Mouse (Mus musculus): Measurements from ENCODE around the gene Sim2. TPM values are rescaled to one million over a fixed set of nuclear protein-coding genes. Genes with fewer than 3 reads are reported as not detected.

The Sim2 gene
- total and polyA plus RNA-seq, 2 experiments from 2014 or later, result not detected

- no peaks in the 10 kb centered on the region for H3K36me3 ChIP-seq (replicated peaks; ENCODE audit: control insufficient read depth, insufficient read depth, low read length)
- TF ChIP-seq CTCF (IDR thresholded peaks at IDR 0.05; ENCODE audit: low read depth), result no peak
- no peak for TF ChIP-seq EP300 (IDR thresholded peaks at IDR 0.05; ENCODE audit: low read depth)
- WGBS, result 21% methylated on average over 10 of the region's 10 CpGs
- no peak overlapping the region for H3K27ac ChIP-seq (ENCODE audit: low read depth)
- no peak overlapping the region for H3K4me3 ChIP-seq (ENCODE audit: low read depth, low read length)
- H3K4me1 ChIP-seq (ENCODE audit: control insufficient read depth, insufficient read depth), result no peaks in the 10 kb centered on the region
- DNase-seq (ENCODE audit: low spot score) (no peak), ATAC-seq (ENCODE audit: insufficient read depth, low read depth) (0 out of 2 replicates have a peak, but pooled peaks have one; percentile 30)
- no peak overlapping the region for H3K9ac ChIP-seq (replicated peaks; ENCODE audit: low read depth, low read length)
- H3K9me3 ChIP-seq (replicated peaks; ENCODE audit: control insufficient read depth, low read length), result no peaks in the 10 kb centered on the region
- H3K27me3 ChIP-seq (ENCODE audit: control insufficient read depth, insufficient read depth, low read length), result no peaks in the 10 kb centered on the region
- peak overlapping the region; percentile 18; the same call in 1 of the 2 replicates for H3K4me2 ChIP-seq (ENCODE audit: low read depth, low read length)
Observed at GRCm38 (mm10) chr16:94143325-94143724, 58.6 kb downstream of the Sim2 start.

- WGBS, result 50% methylated on average over 11 of the region's 11 CpGs
- no peak overlapping the region for H3K4me2 ChIP-seq (ENCODE audit: low read depth, low read length)
Observed at GRCm38 (mm10) chr16:94148139-94148538, 63.4 kb downstream of the Sim2 start.

DNA sequence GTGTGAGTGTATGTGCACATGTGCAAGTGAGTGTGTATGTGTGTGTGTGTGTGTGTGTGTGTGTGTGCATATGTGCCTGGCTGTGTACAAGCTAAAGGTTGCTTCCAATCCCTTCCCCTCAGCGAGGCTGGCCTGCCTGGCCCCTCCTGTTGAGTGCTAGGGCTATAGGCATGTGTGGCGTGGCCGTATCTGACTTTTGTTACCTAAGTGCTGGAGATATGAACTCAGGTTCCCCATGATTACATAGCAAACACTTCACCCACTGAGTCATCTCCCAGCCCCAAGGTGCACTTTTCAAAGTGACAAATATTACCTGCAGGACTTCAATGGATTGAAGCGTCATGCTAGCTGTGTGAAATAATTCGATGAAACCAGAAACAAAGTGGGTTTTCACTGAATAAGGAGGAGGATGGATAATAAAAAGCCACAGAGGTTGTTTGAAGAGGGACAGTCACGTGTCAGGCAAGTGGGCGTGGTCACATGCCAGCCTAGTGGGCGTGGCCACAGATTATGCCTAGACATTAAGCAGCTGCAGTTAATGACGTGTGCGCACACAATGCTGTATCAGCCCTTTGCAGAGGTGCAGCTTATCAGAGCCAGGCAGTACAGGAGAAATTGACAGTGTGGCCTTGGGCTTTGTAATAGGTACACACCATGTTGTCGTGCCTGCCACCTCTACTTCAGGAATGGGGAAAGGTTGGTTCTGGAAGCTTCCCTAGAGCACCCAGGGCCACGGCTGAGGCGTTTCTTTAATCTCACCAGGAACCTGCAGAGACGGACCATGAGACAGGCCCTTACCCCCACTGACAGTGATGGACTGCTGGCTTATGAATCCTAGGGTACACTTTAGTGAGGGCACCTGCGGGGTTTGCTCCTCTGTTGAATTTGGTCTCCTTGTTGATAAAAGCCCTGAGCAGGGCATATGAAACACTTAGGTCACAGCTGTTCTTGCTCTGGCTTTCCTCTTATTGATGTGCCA, 65.7 kb downstream of the Sim2 start:
- Histone ChIP-seq H3K36me3 (replicated peaks; ENCODE audit: control insufficient read depth, insufficient read depth, low read length) (no peaks in the 10 kb centered on the region), H3K4me2 (ENCODE audit: low read depth, low read length) (no peak overlapping the region), H3K27me3 (ENCODE audit: control insufficient read depth, insufficient read depth, low read length) (no peaks in the 10 kb centered on the region), H3K9me3 (replicated peaks; ENCODE audit: control insufficient read depth, low read length) (no peaks in the 10 kb centered on the region), H3K4me1 (ENCODE audit: control insufficient read depth, insufficient read depth) (no peaks in the 10 kb centered on the region), H3K27ac (ENCODE audit: low read depth) (no peak overlapping the region), H3K9ac (replicated peaks; ENCODE audit: low read depth, low read length) (no peak overlapping the region), H3K4me3 (ENCODE audit: low read depth, low read length) (no peak overlapping the region)
- no peak for TF ChIP-seq EP300 (IDR thresholded peaks at IDR 0.05; ENCODE audit: low read depth)
- TF ChIP-seq CTCF (IDR thresholded peaks at IDR 0.05; ENCODE audit: low read depth), result no peak
- ATAC-seq (ENCODE audit: insufficient read depth, low read depth), result no peak
- 65% methylated on average over 15 of the region's 15 CpGs for WGBS
- DNase-seq (ENCODE audit: low spot score), result no peak

More at GRCm38 (mm10) chr16:94148139-94148538, 63.4 kb downstream of the Sim2 start:
- 0 out of 2 replicates have a peak, but pooled peaks have one; percentile 11 for ATAC-seq (ENCODE audit: insufficient read depth, low read depth)
- no peak for DNase-seq (ENCODE audit: low spot score)
- Histone ChIP-seq H3K4me3 (ENCODE audit: low read depth, low read length) (no peak overlapping the region), H3K27ac (ENCODE audit: low read depth) (no peak overlapping the region), H3K36me3 (replicated peaks; ENCODE audit: control insufficient read depth, insufficient read depth, low read length) (no peaks in the 10 kb centered on the region), H3K27me3 (ENCODE audit: control insufficient read depth, insufficient read depth, low read length) (no peaks in the 10 kb centered on the region), H3K4me1 (ENCODE audit: control insufficient read depth, insufficient read depth) (no peaks in the 10 kb centered on the region), H3K9me3 (replicated peaks; ENCODE audit: control insufficient read depth, low read length) (no peaks in the 10 kb centered on the region), H3K9ac (replicated peaks; ENCODE audit: low read depth, low read length) (no peak overlapping the region)
- TF ChIP-seq CTCF (IDR thresholded peaks at IDR 0.05; ENCODE audit: low read depth) (no peak), EP300 (IDR thresholded peaks at IDR 0.05; ENCODE audit: low read depth) (no peak)

DNA sequence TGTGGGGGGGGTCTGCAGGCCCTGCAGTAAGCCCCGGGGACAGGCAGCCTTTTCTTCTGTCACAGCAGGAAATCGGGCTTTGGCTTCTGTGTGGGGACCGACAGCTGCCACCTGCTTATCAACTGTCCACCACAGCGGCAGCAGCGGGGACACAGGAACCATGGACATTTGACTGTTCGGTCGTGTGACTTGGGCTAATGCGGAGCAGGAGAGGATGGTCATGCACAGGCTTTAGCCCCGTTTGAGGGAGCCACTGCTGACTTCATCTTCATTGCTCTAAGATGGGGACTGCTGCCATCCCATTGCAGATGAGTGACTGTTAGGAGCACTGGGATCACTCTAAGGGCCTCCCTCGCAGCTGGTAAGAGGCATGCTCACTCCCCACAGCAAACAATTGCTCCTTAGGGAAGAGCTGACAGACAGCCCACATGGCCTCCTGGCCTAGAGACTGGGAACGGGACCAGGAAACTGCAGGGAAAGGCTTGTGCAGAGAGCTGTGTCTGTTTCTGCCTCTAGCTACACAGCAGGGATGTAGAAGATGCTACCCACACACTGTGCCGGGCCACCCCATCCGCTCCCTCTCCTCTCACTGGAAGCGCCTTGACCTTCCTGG, 70.4 kb downstream of the Sim2 start:
- TF ChIP-seq EP300 (IDR thresholded peaks at IDR 0.05; ENCODE audit: low read depth) (no peak), CTCF (IDR thresholded peaks at IDR 0.05; ENCODE audit: low read depth) (no peak)
- no peaks in the 10 kb centered on the region for H3K27me3 ChIP-seq (ENCODE audit: control insufficient read depth, insufficient read depth, low read length)
- WGBS, result 46% methylated on average over 14 of the region's 14 CpGs
- H3K4me2 ChIP-seq (ENCODE audit: low read depth, low read length), result no peak overlapping the region
- no peak overlapping the region for H3K4me3 ChIP-seq (ENCODE audit: low read depth, low read length)
- no peak overlapping the region for H3K9ac ChIP-seq (replicated peaks; ENCODE audit: low read depth, low read length)
- H3K4me1 ChIP-seq (ENCODE audit: control insufficient read depth, insufficient read depth), result no peaks in the 10 kb centered on the region
- no peaks in the 10 kb centered on the region for H3K36me3 ChIP-seq (replicated peaks; ENCODE audit: control insufficient read depth, insufficient read depth, low read length)
- DNase-seq (ENCODE audit: low spot score) (no peak), ATAC-seq (ENCODE audit: insufficient read depth, low read depth) (no peak)
- no peak overlapping the region for H3K27ac ChIP-seq (ENCODE audit: low read depth)
- H3K9me3 ChIP-seq (replicated peaks; ENCODE audit: control insufficient read depth, low read length), result no peaks in the 10 kb centered on the region

GRCm38 (mm10) chr16:94157819-94158218, 73.1 kb downstream of the Sim2 start:
- TF ChIP-seq CTCF (IDR thresholded peaks at IDR 0.05; ENCODE audit: low read depth) (no peak), EP300 (IDR thresholded peaks at IDR 0.05; ENCODE audit: low read depth) (no peak)
- no peak for ATAC-seq (ENCODE audit: insufficient read depth, low read depth)

More at GRCm38 (mm10) chr16:94157819-94158218, 73.1 kb downstream of the Sim2 start:
- H3K36me3 ChIP-seq (replicated peaks; ENCODE audit: control insufficient read depth, insufficient read depth, low read length), result no peaks in the 10 kb centered on the region
- no peak for DNase-seq (ENCODE audit: low spot score)
- no peak overlapping the region for H3K4me2 ChIP-seq (ENCODE audit: low read depth, low read length)
- H3K4me1 ChIP-seq (ENCODE audit: control insufficient read depth, insufficient read depth), result no peaks in the 10 kb centered on the region
- no peak overlapping the region for H3K4me3 ChIP-seq (ENCODE audit: low read depth, low read length)
- H3K27me3 ChIP-seq (ENCODE audit: control insufficient read depth, insufficient read depth, low read length), result no peaks in the 10 kb centered on the region
- H3K27ac ChIP-seq (ENCODE audit: low read depth), result no peak overlapping the region
- WGBS, result 71% methylated on average over 8 of the region's 8 CpGs
- H3K9ac ChIP-seq (replicated peaks; ENCODE audit: low read depth, low read length), result no peak overlapping the region
- no peaks in the 10 kb centered on the region for H3K9me3 ChIP-seq (replicated peaks; ENCODE audit: control insufficient read depth, low read length)

Measured in heart, postnatal 0 days (tissue).